Mouse (Mus musculus) heart, embryonic 10.5 days (tissue): ENCODE data around the gene Gm20696. TPM values are rescaled to one million over a fixed set of nuclear protein-coding genes. Genes with fewer than 3 reads are reported as not detected.
A peak's percentile ranks its signal among the peaks of the same experiment; 100 is the strongest.

Source experiments
- DNase-seq: peaks from one replicate; pipeline ENCODE4 v3.0.0-alpha.2; 2017; ENCODE audit warnings: low spot score
- H3K27ac ChIP-seq: fragments of 300-500 bp; sonication (generic); 2 replicates; pipeline ENCODE4 v1.5.1; 2016; ENCODE audit warnings: mild to moderate bottlenecking
- H3K27me3 ChIP-seq: fragments of 300-500 bp; sonication (generic); 2 replicates; pipeline ENCODE4 v1.6.1; 2016; ENCODE audit warnings: mild to moderate bottlenecking; ENCODE audit not compliant: poor library complexity, insufficient read depth, severe bottlenecking
- H3K36me3 ChIP-seq: fragments of 300-500 bp; sonication (generic); 2 replicates; pipeline ENCODE4 v1.6.1; 2016; ENCODE audit warnings: mild to moderate bottlenecking, moderate library complexity
- H3K4me1 ChIP-seq: fragments of 300-500 bp; sonication (generic); 2 replicates; pipeline ENCODE4 v1.6.1; 2016; ENCODE audit warnings: mild to moderate bottlenecking
- H3K4me3 ChIP-seq: fragments of 300-500 bp; sonication (generic); 2 replicates; pipeline ENCODE4 v1.5.1; 2016; ENCODE audit warnings: mild to moderate bottlenecking, moderate library complexity
- H3K9me3 ChIP-seq: fragments of 300-500 bp; sonication (generic); 2 replicates; pipeline ENCODE4 v1.6.1; 2016; ENCODE audit warnings: mild to moderate bottlenecking, moderate library complexity
- WGBS: fragments of 180-500 bp; shearing (Covaris S2); methylation state at CpG from one replicate; pipeline ENCODE4 v1.1.7; 2016; 5-methylcytosine and 5-hydroxymethylcytosine counted together
- polyA plus RNA-seq: library from polyadenylated mRNA; unstranded; fragments of >200 nt; fragmentation: Nextera tagmentation; extraction: Ambion mirVana; gene quantifications from 2 replicates; pipeline ENCODE4 v1.2.1, GENCODE M21; 2016

Gene Gm20696
- polyA plus RNA-seq, 1 experiment from 2014 or later = 3.4 TPM

DNA sequence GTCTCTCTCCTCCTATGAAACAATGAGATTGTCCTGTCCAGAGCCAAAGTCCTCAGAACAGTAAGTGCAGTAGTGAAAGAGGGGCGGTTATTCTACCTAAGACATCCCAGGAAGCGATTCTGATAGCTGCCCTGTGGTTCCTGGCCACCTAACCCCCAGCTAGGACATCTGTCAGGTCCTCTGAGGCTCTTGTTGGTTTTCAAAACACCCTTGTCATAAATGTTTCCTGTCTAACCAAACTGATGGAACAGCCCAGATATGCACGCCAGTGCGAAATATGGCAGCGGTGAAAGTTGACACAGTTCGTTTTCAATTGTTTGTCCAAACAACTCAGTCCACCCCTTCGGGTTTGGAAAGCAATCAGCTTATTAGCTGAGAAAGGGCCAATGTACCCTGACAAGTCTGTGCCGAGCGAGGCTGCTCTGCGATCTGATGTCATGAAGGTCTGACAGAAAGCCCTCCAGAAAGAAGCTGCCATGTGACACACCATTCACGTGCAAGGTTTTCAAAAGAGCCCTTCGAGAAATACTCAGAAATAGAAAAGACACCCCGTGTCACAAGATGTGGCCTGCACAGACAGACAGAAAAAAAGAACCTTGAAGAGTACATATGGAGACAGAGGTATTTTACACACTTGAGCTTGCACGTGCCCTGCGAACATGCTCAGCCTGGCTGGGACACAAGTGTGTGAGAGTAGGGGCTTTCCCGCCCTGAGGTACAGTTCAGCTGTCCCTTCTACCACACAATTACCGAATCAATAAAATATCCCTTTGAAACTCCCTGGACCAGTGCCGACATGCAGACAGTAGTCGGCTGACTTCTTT is 291.9 kb downstream of the Gm20696 start:
- Histone ChIP-seq H3K4me1 (peaks cover 38% of the 10 kb centered on the region), H3K4me3 (no peak overlapping the region), H3K27ac (peak overlapping the region; percentile 65; the same call in 1 of the 2 replicates), H3K36me3 (0 out of 2 replicates have a peak, but pooled peaks cover 4% of the 10 kb centered on the region), H3K9me3 (no peaks in the 10 kb centered on the region), H3K27me3 (no peaks in the 10 kb centered on the region)
- WGBS = 74% methylated on average over 19 of the region's 19 CpGs
- no peak for DNase-seq

DNA sequence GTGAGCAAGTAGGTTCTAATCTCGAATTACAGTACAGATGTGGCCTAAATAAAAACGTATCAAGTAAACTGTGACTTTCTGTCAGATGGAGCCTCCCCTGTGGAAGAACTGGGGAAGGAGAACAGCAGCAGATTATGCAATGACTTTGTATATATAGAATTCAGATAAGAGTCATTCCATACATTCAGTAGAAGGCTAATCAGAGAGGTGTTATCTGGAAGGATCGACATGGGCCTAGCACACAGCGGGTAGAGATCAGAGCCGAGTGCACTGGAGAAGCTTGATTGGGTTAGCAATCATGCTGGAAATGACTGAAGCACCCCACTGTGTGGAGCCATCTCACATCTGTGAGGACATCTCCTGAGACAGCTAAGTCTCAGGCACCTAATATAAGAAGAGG is 294.2 kb downstream of the Gm20696 start:
- Histone ChIP-seq H3K4me1 (peaks cover 41% of the 10 kb centered on the region), H3K27me3 (no peaks in the 10 kb centered on the region), H3K9me3 (no peaks in the 10 kb centered on the region), H3K36me3 (0 out of 2 replicates have a peak, but pooled peaks cover 4% of the 10 kb centered on the region), H3K4me3 (no peak overlapping the region), H3K27ac (no peak overlapping the region)
- 51% methylated on average over 5 of the region's 5 CpGs for WGBS
- no peak for DNase-seq

DNA sequence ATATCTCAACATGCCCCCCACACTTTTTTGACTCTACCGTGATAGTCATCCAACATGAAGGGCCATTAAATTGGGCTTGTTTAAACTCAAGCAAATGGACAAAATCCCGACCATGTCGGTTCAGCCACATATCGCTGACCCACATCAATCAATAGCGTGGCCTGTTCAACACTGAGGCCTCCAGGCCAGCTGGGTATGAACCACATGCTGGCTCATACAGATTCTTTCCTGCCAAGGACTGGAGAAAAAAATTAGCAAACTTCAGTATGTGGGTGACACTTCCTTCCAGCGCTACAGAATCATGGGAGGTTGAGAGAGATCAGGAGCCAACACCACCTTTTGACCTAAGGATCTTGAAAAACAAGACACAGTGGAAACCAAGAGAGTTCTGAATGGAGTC is 294.6 kb downstream of the Gm20696 start:
- Histone ChIP-seq H3K36me3 (0 out of 2 replicates have a peak, but pooled peaks cover 4% of the 10 kb centered on the region), H3K4me3 (no peak overlapping the region), H3K9me3 (no peaks in the 10 kb centered on the region), H3K27ac (no peak overlapping the region), H3K4me1 (peaks cover 37% of the 10 kb centered on the region), H3K27me3 (no peaks in the 10 kb centered on the region)
- WGBS = 84% methylated on average over 6 of the region's 6 CpGs
- DNase-seq = no peak

DNA sequence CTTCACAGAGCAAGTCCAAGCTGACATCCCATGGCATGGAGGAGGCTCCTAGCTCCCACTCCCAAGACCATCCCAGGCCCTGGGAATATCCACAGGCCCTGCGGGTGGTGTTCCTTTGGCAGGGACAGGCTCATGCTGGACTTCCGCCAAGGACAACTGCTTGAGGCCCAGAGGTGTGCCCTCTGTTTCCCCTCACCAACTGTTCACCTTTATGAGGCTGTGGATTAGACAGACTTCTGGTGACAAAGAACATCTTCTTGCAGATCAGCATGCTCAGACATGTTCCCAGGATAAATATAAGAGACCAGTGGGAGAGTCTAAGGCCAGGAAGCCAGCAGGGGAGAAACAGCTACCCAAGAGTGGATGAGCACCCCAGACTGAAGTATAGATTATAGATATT is 296.7 kb downstream of the Gm20696 start:
- no peak overlapping the region for H3K27ac ChIP-seq
- WGBS = 85% methylated on average over 2 of the region's 2 CpGs
- H3K4me3 ChIP-seq = no peak overlapping the region

DNA sequence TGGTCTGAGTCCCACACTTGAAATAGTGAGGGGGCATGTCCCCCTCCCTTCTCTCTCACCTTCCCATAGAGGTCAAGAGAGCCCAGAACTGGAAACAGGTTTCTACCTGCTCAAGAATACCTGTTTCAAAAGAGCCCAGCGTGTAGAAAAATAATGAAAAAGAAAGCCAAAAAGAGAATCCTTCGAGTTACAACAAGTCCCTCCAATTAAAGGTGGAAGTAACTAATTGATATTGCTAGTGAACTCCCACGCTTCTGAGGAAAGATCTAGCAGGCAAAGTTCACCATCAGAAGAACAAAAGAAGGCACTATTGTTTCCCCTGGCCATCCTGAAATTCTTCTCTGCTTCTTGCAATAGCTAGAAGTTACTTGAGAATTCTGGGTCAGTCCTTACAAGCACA is 297.4 kb downstream of the Gm20696 start:
- Histone ChIP-seq H3K36me3 (0 out of 2 replicates have a peak, but pooled peaks cover 4% of the 10 kb centered on the region), H3K9me3 (no peaks in the 10 kb centered on the region), H3K27me3 (no peaks in the 10 kb centered on the region), H3K4me3 (no peak overlapping the region), H3K27ac (0 out of 2 replicates have a peak overlapping the region, but pooled peaks have one; percentile 22), H3K4me1 (peaks cover 12% of the 10 kb centered on the region)
- WGBS = 82% methylated on average over 3 of the region's 3 CpGs
- DNase-seq = no peak

More for the DNA sequence above, 296.7 kb downstream of the Gm20696 start:
- H3K9me3 ChIP-seq = no peaks in the 10 kb centered on the region
- no peaks in the 10 kb centered on the region for H3K27me3 ChIP-seq
- peaks cover 20% of the 10 kb centered on the region for H3K4me1 ChIP-seq
- no peak for DNase-seq
- H3K36me3 ChIP-seq = 0 out of 2 replicates have a peak, but pooled peaks cover 4% of the 10 kb centered on the region

DNA sequence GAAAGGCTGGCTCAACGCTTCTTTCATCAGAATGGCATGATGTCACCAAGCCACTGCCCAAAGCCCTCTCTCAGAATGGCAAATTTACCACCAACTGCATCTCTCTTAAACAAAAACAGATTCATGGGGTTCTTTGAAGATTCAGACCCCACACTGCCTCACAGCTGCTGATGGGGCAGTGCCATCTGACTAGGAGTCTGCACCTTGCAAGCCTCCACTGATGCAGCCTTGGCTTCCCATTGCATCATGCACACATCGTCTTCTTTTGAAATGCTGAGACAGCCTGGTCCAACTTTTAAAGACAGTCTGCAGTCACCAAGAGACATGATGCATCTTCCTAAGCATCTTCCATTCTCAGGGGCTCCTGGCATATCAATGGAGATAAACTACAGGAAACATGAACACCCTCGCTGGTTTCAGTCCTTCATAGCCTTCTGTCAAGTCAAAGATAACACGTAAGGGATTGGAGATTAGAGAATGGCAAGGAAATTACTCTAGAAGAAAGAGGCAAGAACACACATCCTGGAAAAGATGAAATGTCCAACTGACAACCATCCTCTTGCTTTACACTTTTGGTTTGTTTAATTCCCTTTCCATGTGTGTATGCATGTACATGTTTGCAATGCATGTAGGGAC is 298.4 kb downstream of the Gm20696 start:
- no peak overlapping the region for H3K27ac ChIP-seq
- H3K4me3 ChIP-seq = no peak overlapping the region
- no peaks in the 10 kb centered on the region for H3K27me3 ChIP-seq
- 0 out of 2 replicates have a peak, but pooled peaks cover 4% of the 10 kb centered on the region for H3K36me3 ChIP-seq
- 55% methylated on average over 4 of the region's 4 CpGs for WGBS
- no peaks in the 10 kb centered on the region for H3K9me3 ChIP-seq
- peaks cover 10% of the 10 kb centered on the region for H3K4me1 ChIP-seq
- no peak for DNase-seq

DNA sequence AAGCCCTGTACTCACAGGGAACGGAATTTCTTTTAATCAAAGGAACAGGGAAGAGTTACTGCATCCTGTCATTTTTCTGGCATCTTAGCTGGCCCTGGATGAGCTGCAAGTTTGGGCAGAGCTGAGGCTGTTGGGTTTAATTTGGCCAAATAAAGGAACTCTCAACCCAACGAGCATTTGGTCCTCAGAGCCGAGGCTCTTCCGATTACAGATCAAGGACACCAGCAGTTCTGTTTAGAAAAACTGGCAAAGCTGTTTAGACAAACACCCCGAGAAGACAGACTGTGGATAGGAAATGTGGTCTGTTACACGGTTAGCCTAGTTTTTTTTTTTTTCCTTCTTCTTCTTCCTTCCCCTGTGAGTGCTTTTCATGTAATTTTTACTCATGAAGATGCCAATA is 302.1 kb downstream of the Gm20696 start:
- Histone ChIP-seq H3K4me1 (peaks cover 18% of the 10 kb centered on the region), H3K27ac (no peak overlapping the region), H3K27me3 (no peaks in the 10 kb centered on the region), H3K4me3 (no peak overlapping the region), H3K9me3 (no peaks in the 10 kb centered on the region), H3K36me3 (no peaks in the 10 kb centered on the region)
- WGBS = 76% methylated on average over 6 of the region's 6 CpGs
- no peak for DNase-seq

DNA sequence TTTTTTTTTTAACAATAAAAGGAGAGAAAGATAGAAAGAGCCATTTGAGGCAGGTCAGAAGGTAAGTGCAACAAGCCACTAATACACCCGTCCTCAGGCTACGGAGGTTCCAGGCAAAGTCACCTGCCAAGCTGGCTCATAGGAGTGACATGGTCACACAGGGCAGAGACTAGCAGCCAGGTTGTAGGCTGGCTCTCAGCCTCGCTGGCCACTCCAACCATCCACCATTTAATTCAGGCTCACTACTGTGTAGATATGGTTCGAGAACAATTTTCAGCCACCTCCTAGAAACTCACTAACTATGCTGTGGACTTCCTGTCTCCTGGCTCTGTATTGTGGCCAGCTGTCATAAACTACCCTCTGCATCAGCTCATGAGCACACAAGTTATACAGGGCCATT is 306.0 kb downstream of the Gm20696 start:
- WGBS = 86% methylated on average over 4 of the region's 4 CpGs
- DNase-seq = no peak
- Histone ChIP-seq H3K36me3 (no peaks in the 10 kb centered on the region), H3K4me3 (no peak overlapping the region), H3K27me3 (no peaks in the 10 kb centered on the region), H3K9me3 (no peaks in the 10 kb centered on the region), H3K27ac (no peak overlapping the region; the same call in 1 of the 2 replicates), H3K4me1 (peaks cover 25% of the 10 kb centered on the region)

DNA sequence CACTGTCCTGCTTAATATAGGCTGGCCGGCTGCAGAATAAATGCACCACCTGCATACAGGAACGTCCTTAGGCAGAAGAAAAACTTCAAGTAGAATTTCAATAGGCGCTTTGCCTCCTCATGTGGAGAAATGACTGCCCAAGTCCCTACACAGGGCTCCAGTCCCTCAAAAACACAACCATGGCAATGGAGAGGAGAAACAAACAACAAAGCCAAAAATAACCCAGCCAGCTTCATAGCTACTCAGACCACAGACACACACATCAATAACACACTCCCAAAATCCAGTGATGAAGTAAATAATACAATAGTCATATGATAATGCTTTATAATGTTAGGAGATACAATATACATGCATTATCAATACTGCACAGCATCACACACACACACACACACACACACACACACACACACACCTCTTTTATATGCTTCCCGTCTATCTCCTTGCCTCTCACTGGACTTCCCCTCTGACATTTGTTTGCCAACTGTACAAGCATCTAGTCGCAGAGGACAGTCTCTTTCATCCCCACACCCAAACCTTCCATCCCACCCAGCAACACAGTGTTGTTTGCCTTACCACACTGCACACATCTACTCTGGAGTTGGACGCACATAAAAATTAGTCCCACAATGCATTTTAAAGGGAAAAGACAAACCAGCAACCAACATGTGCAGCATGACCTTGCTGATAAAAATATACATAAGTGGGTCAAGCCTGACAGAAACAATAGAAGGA is 306.7 kb downstream of the Gm20696 start:
- Histone ChIP-seq H3K36me3 (no peaks in the 10 kb centered on the region), H3K4me1 (peaks cover 30% of the 10 kb centered on the region), H3K27me3 (no peaks in the 10 kb centered on the region), H3K4me3 (no peak overlapping the region), H3K27ac (peak overlapping the region; percentile 75), H3K9me3 (no peaks in the 10 kb centered on the region)
- WGBS = 65% methylated on average over 6 of the region's 6 CpGs
- DNase-seq = no peak

DNA sequence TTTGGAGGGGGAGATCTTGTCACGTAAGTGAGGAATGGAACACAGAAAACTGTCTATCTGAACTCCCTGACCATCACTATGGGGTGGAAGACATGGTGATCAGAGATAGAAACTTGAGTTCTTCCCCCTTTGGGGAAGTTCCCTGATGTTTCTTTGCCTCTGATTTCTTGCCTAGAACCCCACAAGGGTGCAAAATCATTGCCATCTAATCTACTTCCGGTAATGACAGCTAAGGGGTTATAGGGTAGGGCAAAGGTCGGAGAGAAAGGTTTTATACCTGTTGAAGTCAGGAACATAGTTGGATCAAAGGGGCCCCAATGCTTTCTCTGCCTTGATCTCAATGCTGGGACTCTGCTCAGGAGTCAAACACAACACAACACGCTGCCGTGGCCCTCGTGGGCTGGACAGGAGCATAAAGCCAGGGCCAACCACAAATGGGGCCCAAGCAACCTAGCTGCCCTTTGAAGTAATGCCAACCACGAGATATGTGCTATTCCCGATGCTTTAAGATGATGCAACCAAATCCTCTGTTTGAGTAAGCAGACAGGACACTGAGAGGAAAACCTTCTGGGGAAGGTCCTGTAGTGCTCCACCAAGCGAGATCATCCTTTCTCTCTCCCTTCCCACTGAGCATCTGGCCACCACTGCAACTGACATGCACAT is 307.4 kb downstream of the Gm20696 start:
- H3K27me3 ChIP-seq = no peaks in the 10 kb centered on the region
- peaks cover 38% of the 10 kb centered on the region for H3K4me1 ChIP-seq
- no peaks in the 10 kb centered on the region for H3K9me3 ChIP-seq
- no peak overlapping the region for H3K4me3 ChIP-seq
- peak overlapping the region; percentile 75 for H3K27ac ChIP-seq
- no peaks in the 10 kb centered on the region for H3K36me3 ChIP-seq
- WGBS = 81% methylated on average over 9 of the region's 9 CpGs
- no peak for DNase-seq

DNA sequence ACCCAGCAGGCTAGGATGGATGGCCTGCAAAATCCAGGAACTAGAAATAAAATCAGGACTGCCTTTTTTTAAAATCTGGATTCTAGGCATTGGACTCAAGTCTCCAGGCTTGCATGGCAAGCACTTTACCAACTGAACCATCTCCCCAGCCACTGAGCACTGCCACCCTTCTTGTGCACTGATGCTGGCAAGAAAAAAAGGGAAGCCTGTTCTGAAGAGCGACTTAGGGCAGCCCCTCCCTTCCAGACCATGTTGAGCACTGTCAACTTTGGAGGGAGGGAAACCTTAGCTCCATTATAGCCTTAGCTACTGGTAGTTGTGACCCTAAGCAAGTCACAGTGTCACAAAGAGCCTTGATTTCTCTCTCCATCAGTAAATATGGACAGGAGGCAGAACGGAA is 308.7 kb downstream of the Gm20696 start:
- Histone ChIP-seq H3K9me3 (no peaks in the 10 kb centered on the region), H3K36me3 (no peaks in the 10 kb centered on the region), H3K4me3 (no peak overlapping the region), H3K4me1 (peaks cover 43% of the 10 kb centered on the region), H3K27ac (no peak overlapping the region), H3K27me3 (no peaks in the 10 kb centered on the region)
- WGBS = 92% methylated on average over 2 of the region's 2 CpGs
- DNase-seq = no peak

DNA sequence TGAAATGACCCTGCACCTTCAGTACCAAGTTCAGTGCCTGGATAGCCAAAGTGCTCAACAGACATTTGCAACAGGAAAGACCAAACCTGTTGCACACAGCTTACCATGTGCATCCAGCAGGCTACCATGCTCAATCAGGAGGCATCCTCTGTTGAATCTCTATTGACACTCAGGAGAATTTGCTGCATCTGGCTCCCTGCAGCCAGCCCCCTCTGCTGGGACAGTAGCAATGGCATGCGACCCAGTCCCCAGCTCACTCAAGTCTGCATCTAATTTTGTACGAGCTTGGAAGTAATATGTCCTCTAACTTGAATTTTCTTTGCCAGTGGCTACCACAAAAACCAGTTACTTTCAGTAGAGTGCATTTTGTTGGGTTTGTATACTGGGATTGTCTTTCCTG is 312.3 kb downstream of the Gm20696 start:
- no peak for DNase-seq
- Histone ChIP-seq H3K9me3 (no peaks in the 10 kb centered on the region), H3K36me3 (no peaks in the 10 kb centered on the region), H3K27me3 (no peaks in the 10 kb centered on the region), H3K4me3 (no peak overlapping the region), H3K4me1 (peaks cover 43% of the 10 kb centered on the region), H3K27ac (no peak overlapping the region)
- WGBS = 41% methylated on average over 2 of the region's 2 CpGs
